Mouse (Mus musculus) hindbrain, embryonic 13.5 days (tissue): Measurements from ENCODE around the gene A830018L16Rik. TPM values are rescaled to one million over a fixed set of nuclear protein-coding genes. Genes with fewer than 3 reads are reported as not detected.
"Not testable (repeated sequence)": the region's sequence is repeated elsewhere in the genome, so short reads cannot be mapped to it uniquely, and the experiment has no call there.

Source experiments
- ATAC-seq: fragments of 200-750 bp; cut with Nextera tagmentation; 2 replicates; pipeline ENCODE4 v1.8.0; 2017; ENCODE audit warnings: moderate TSS enrichment; ENCODE audit not compliant: low FRiP score
- H3K27ac ChIP-seq: fragments of 300-500 bp; sonication (generic); 2 replicates; pipeline ENCODE4 v1.5.1; 2015; ENCODE audit warnings: inconsistent platforms, mild to moderate bottlenecking, moderate library complexity
- H3K27me3 ChIP-seq: fragments of 300-500 bp; sonication (generic); 2 replicates; pipeline ENCODE4 v1.6.1; 2015; ENCODE audit warnings: mild to moderate bottlenecking, inconsistent platforms
- H3K36me3 ChIP-seq: fragments of 300-500 bp; sonication (generic); 2 replicates; pipeline ENCODE4 v1.6.1; 2015; ENCODE audit warnings: mild to moderate bottlenecking, inconsistent platforms
- H3K4me1 ChIP-seq: fragments of 300-500 bp; sonication (generic); replicated peaks from 2 replicates; pipeline ENCODE4 v1.6.1; 2015; ENCODE audit warnings: inconsistent platforms
- H3K4me2 ChIP-seq: fragments of 300-500 bp; sonication (generic); 2 replicates; pipeline ENCODE4 v1.6.1; 2015; ENCODE audit warnings: inconsistent platforms, mild to moderate bottlenecking, moderate library complexity
- H3K4me3 ChIP-seq: fragments of 300-500 bp; sonication (generic); 2 replicates; pipeline ENCODE4 v1.5.1; 2015; ENCODE audit warnings: mild to moderate bottlenecking, inconsistent platforms
- H3K9ac ChIP-seq: fragments of 300-500 bp; sonication (generic); 2 replicates; pipeline ENCODE4 v1.6.1; 2015; ENCODE audit warnings: mild to moderate bottlenecking, inconsistent platforms
- H3K9me3 ChIP-seq: fragments of 300-500 bp; sonication (generic); 2 replicates; pipeline ENCODE4 v1.6.1; 2016; ENCODE audit warnings: inconsistent platforms
- WGBS: fragments of 180-500 bp; shearing (Covaris S2); methylation state at CpG from one replicate; pipeline ENCODE4 v1.1.7; 2015; 5-methylcytosine and 5-hydroxymethylcytosine counted together
- polyA plus RNA-seq: library from polyadenylated mRNA; unstranded; fragments of >200 nt; fragmentation: Nextera tagmentation; extraction: Ambion mirVana; gene quantifications from 2 replicates; pipeline ENCODE4 v1.2.1, GENCODE M21; 2015

The A830018L16Rik gene
- polyA plus RNA-seq, 1 experiment from 2014 or later, result 4.4 TPM

GRCm38 (mm10) chr1:11492936-11493335 is 79.0 kb downstream of the A830018L16Rik start:
- no peaks in the 10 kb centered on the region for H3K9me3 ChIP-seq
- H3K27ac ChIP-seq, result no peak overlapping the region
- no peaks in the 10 kb centered on the region for H3K36me3 ChIP-seq
- no peaks in the 10 kb centered on the region for H3K27me3 ChIP-seq
- no peak overlapping the region for H3K4me2 ChIP-seq
- WGBS, result 89% methylated on average over 2 of the region's 2 CpGs
- no peak overlapping the region for H3K4me3 ChIP-seq
- H3K4me1 ChIP-seq, result no peaks in the 10 kb centered on the region
- no peak overlapping the region for H3K9ac ChIP-seq
- no peak for ATAC-seq

- Histone ChIP-seq H3K36me3 (no peaks in the 10 kb centered on the region), H3K4me3 (no peak overlapping the region), H3K9me3 (no peaks in the 10 kb centered on the region), H3K4me1 (no peaks in the 10 kb centered on the region), H3K9ac (no peak overlapping the region), H3K27ac (no peak overlapping the region), H3K27me3 (no peaks in the 10 kb centered on the region), H3K4me2 (no peak overlapping the region)
- no peak for ATAC-seq
Measured at GRCm38 (mm10) chr1:11501556-11501955, 87.7 kb downstream of the A830018L16Rik start.

DNA sequence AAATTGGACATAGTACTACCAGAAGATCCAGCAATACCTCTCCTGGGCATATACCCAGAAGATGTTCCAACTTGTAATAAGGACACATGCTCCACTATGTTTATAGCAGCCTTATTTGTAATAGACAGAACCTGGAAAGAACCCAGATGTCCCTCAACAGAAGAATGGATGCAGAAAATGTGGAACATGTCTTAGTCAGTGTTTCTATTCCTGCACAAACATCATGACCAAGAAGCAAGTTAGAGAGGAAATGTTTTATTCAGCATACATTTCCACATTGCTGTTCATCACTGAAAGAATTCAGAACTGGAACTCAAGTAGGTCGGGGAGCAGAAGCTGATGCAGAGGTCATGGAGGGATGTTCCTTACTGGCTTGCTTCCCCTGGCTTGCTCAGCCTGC is 135.9 kb downstream of the A830018L16Rik start:
- not testable (repeated sequence) for H3K4me2 ChIP-seq, H3K36me3 ChIP-seq, H3K4me3 ChIP-seq, H3K27ac ChIP-seq, H3K27me3 ChIP-seq, ATAC-seq, H3K4me1 ChIP-seq, H3K9ac ChIP-seq, H3K9me3 ChIP-seq
- 74% methylated on average over 1 of the region's 1 CpGs for WGBS

GRCm38 (mm10) chr1:11565309-11565708 is 151.4 kb downstream of the A830018L16Rik start:
- WGBS, result 12% methylated on average over 6 of the region's 6 CpGs
- H3K9ac ChIP-seq, result no peak overlapping the region
- ATAC-seq, result peak; percentile 65; the same call in 1 of the 2 replicates
- H3K27me3 ChIP-seq, result no peaks in the 10 kb centered on the region
- H3K36me3 ChIP-seq, result no peaks in the 10 kb centered on the region
- H3K27ac ChIP-seq, result no peak overlapping the region
- no peak overlapping the region for H3K4me3 ChIP-seq
- H3K4me2 ChIP-seq, result no peak overlapping the region
- H3K9me3 ChIP-seq, result no peaks in the 10 kb centered on the region
- H3K4me1 ChIP-seq, result no peaks in the 10 kb centered on the region

DNA sequence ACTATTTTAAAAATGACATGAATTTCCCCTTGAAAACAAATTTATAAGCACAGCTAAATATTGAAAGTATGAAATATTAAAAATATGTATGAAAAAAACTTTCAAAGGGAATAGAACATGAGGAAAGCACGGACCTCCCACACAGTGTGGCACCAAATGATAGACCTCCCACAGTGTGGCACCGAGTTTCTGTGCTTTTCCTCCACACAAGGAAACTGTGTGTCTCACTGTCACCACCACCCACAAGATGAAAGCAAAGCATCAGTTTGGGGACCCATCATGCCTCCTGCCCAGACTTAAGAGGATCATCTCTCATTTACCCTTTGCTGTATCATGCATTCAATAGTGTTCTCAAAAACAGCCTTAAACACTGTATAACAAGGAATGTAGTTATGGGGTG is 152.8 kb downstream of the A830018L16Rik start:
- no peak overlapping the region for H3K4me3 ChIP-seq

GRCm38 (mm10) chr1:11567300-11567885 is 153.5 kb downstream of the A830018L16Rik start:
- Histone ChIP-seq H3K9me3 (no peaks in the 10 kb centered on the region), H3K27ac (no peak overlapping the region)

More for the DNA sequence above, 152.8 kb downstream of the A830018L16Rik start:
- H3K9ac ChIP-seq, result no peak overlapping the region
- H3K4me2 ChIP-seq, result no peak overlapping the region
- no peaks in the 10 kb centered on the region for H3K27me3 ChIP-seq
- H3K27ac ChIP-seq, result no peak overlapping the region
- 71% methylated on average over 2 of the region's 2 CpGs for WGBS
- H3K36me3 ChIP-seq, result no peaks in the 10 kb centered on the region
- ATAC-seq, result no peak
- H3K4me1 ChIP-seq, result no peaks in the 10 kb centered on the region
- H3K9me3 ChIP-seq, result no peaks in the 10 kb centered on the region

GRCm38 (mm10) chr1:11570274-11570673 is 156.4 kb downstream of the A830018L16Rik start:
- no peaks in the 10 kb centered on the region for H3K36me3 ChIP-seq
- WGBS, result 99% methylated on average over 2 of the region's 2 CpGs
- ATAC-seq, result no peak
- H3K27ac ChIP-seq, result no peak overlapping the region
- no peaks in the 10 kb centered on the region for H3K27me3 ChIP-seq
- no peak overlapping the region for H3K4me3 ChIP-seq
- no peaks in the 10 kb centered on the region for H3K4me1 ChIP-seq
- no peaks in the 10 kb centered on the region for H3K9me3 ChIP-seq
- no peak overlapping the region for H3K4me2 ChIP-seq
- no peak overlapping the region for H3K9ac ChIP-seq

More at GRCm38 (mm10) chr1:11567300-11567885, 153.5 kb downstream of the A830018L16Rik start:
- Histone ChIP-seq H3K36me3 (no peaks in the 10 kb centered on the region), H3K9ac (no peak overlapping the region), H3K4me2 (no peak overlapping the region), H3K4me3 (no peak overlapping the region), H3K4me1 (no peaks in the 10 kb centered on the region), H3K27me3 (no peaks in the 10 kb centered on the region)
- ATAC-seq, result no peak

- no peak overlapping the region for H3K4me3 ChIP-seq
- H3K4me2 ChIP-seq, result no peak overlapping the region
- no peak for ATAC-seq
- no peaks in the 10 kb centered on the region for H3K4me1 ChIP-seq
- no peaks in the 10 kb centered on the region for H3K9me3 ChIP-seq
- no peak overlapping the region for H3K9ac ChIP-seq
- no peak overlapping the region for H3K27ac ChIP-seq
- no peaks in the 10 kb centered on the region for H3K36me3 ChIP-seq
- 88% methylated on average over 2 of the region's 2 CpGs for WGBS
- H3K27me3 ChIP-seq, result no peaks in the 10 kb centered on the region
Measured at GRCm38 (mm10) chr1:11573462-11573861, 159.6 kb downstream of the A830018L16Rik start.

GRCm38 (mm10) chr1:11580026-11580425 is 166.1 kb downstream of the A830018L16Rik start:
- Histone ChIP-seq H3K36me3 (no peaks in the 10 kb centered on the region), H3K9me3 (no peaks in the 10 kb centered on the region), H3K4me3 (no peak overlapping the region), H3K4me1 (no peaks in the 10 kb centered on the region), H3K9ac (no peak overlapping the region), H3K27ac (no peak overlapping the region), H3K27me3 (no peaks in the 10 kb centered on the region), H3K4me2 (no peak overlapping the region)
- WGBS, result 81% methylated on average over 4 of the region's 4 CpGs
- no peak for ATAC-seq

GRCm38 (mm10) chr1:11588305-11588704 is 174.4 kb downstream of the A830018L16Rik start:
- Histone ChIP-seq H3K4me2 (no peak overlapping the region), H3K9ac (no peak overlapping the region), H3K4me1 (no peaks in the 10 kb centered on the region), H3K27me3 (no peaks in the 10 kb centered on the region), H3K27ac (no peak overlapping the region), H3K9me3 (no peaks in the 10 kb centered on the region), H3K36me3 (no peaks in the 10 kb centered on the region), H3K4me3 (no peak overlapping the region)
- no peak for ATAC-seq
- WGBS, result 85% methylated on average over 10 of the region's 10 CpGs

DNA sequence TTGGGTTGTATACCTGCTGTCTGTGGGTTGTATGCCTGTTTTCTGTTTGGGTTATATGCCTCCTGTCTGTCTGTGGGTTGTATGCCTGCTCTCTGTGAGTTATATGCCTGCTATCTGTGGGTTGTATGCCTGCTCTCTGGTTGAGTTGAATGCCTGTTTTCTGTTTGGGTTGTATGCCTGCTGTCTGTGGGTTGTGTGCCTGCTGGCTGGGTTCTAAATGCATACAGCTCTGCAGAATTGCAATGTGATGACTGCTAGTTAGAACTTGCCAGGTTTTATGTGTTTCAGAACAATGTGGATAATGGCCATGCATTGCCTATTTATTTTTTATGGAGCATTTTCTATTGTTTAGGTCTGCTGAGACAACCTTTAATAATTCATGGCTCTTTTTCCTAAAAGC is 236.2 kb downstream of the A830018L16Rik start:
- H3K27me3 ChIP-seq, result no peaks in the 10 kb centered on the region
- H3K27ac ChIP-seq, result no peak overlapping the region
- no peak overlapping the region for H3K4me2 ChIP-seq
- no peaks in the 10 kb centered on the region for H3K4me1 ChIP-seq
- no peaks in the 10 kb centered on the region for H3K36me3 ChIP-seq
- H3K9ac ChIP-seq, result no peak overlapping the region
- H3K4me3 ChIP-seq, result no peak overlapping the region
- no peak for ATAC-seq
- no peaks in the 10 kb centered on the region for H3K9me3 ChIP-seq

- no peak for ATAC-seq
- no peaks in the 10 kb centered on the region for H3K4me1 ChIP-seq
Measured at GRCm38 (mm10) chr1:11652773-11653172, 238.9 kb downstream of the A830018L16Rik start.

DNA sequence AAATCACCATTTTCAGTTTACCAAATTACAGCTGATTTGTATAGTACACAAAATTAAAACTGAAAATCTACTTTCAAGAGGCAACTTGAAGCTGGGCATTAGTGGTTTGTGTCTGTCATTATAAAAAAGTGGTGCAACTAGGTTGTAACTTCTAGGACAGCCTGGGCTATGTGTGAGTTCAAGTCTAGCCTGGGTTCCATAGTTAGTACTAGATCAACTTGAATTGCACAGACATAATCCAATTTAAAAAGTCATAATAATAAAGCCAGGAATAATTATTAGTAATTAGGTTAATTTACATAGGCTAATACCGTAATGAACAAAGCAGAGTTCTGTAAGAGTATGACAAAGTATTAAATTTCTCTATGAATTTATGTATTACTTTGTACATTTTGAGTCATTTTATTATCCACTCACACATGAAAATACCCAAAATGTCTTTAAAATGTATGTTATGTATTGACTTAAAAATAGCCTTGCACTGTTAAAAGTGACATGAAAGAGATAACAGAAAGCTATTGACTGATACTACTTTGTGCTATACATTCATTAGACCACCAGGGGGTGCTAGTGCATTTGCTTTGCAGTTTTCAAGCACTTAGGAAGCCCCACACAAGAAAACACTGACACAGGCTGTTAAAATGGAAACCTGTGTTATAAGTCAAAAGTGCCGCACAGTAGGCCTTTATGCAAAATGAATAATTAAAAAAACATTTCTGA is 243.6 kb downstream of the A830018L16Rik start:
- Histone ChIP-seq H3K9ac (no peak overlapping the region), H3K36me3 (no peaks in the 10 kb centered on the region), H3K27ac (no peak overlapping the region), H3K9me3 (no peaks in the 10 kb centered on the region; the same call in 1 of the 2 replicates), H3K4me1 (no peaks in the 10 kb centered on the region), H3K27me3 (no peaks in the 10 kb centered on the region), H3K4me2 (no peak overlapping the region), H3K4me3 (no peak overlapping the region)
- ATAC-seq, result peak; percentile 89
- 53% methylated on average over 2 of the region's 2 CpGs for WGBS

More at GRCm38 (mm10) chr1:11652773-11653172, 238.9 kb downstream of the A830018L16Rik start:
- H3K36me3 ChIP-seq, result no peaks in the 10 kb centered on the region
- H3K27ac ChIP-seq, result no peak overlapping the region
- H3K9ac ChIP-seq, result no peak overlapping the region
- no peak overlapping the region for H3K4me3 ChIP-seq
- H3K4me2 ChIP-seq, result no peak overlapping the region
- H3K27me3 ChIP-seq, result no peaks in the 10 kb centered on the region
- no peaks in the 10 kb centered on the region for H3K9me3 ChIP-seq
